ENCODE assay signal across 30 mouse cellular contexts in the genomic region with DNA sequence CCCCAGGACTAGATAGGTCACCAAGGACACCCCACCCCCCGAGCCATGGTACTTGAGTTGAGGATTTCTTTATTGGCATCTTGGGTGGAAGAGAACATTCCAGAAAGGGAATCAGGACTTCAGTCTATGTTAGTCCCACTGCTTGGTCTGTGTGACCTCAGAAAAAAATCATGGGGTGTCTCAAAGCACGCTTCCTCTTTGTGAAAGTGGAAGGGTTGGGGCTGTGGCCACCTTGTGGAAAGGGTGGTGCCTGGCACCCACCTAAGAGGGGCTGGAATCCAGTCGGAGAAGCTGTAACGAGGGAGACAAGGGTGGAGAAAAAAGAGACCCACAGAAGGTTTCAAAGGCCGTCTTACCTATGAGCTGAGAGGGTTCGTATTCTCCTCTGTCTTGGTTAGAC. TPM values are rescaled to one million over a fixed set of nuclear protein-coding genes. Genes with fewer than 3 reads are reported as not detected.
A peak's percentile ranks its signal among the peaks of the same experiment; 100 is the strongest.
DNase-seq lines count a peak whose midpoint lies in the region; ATAC-seq and TF ChIP-seq lines count a peak whose summit lies in the region.
"Had no signal": no experiment of that assay in that cellular context is flagged by ENCODE, and none has a peak within 500 bp of the region (broad histone marks: within the 10 kb centered on the region; RNA-seq: fewer than 3 reads in every experiment).

No protein-coding gene starts in this region.

- H3K4me2 ChIP-seq in forebrain, embryonic 15.5 days (replicated peaks) = no peak overlapping the region
- no peak overlapping the region for H3K4me2 ChIP-seq in forebrain, embryonic 12.5 days
- H3K4me2 ChIP-seq: embryonic facial prominence, embryonic 13.5 days; heart, embryonic 12.5 days; heart, embryonic 15.5 days; hindbrain, embryonic 14.5 days had no signal

- no peak for DNase-seq in brain, embryonic 14.5 days (ENCODE audit: low read depth)
- DNase-seq in embryo, embryonic 9.5 days (ENCODE audit: extremely low spot score) = no peak
- DNase-seq in adrenal gland, postnatal 14 days = no peak
- DNase-seq: adrenal gland, adult 2 months; adrenal gland, postnatal 25 days; cerebellum, adult 18-20 months; cerebellum, adult 9-10 months; cerebellum, postnatal 14 days; gastrocnemius, postnatal 25 days; heart, adult 18-20 months; heart, postnatal 10 days; heart, postnatal 36 days had no signal

- ATAC-seq in forebrain, embryonic 15.5 days (replicated peaks) = no peak
- no peak for ATAC-seq in forebrain, embryonic 12.5 days (ENCODE audit: low FRiP score)
- 0 out of 2 replicates have a peak, but pooled peaks have one; percentile 52 for ATAC-seq in common myeloid progenitor, adult 5-6 weeks (replicated peaks; ENCODE audit: low read depth, poor library complexity, severe bottlenecking)
- ATAC-seq: CD4-positive, CD25-positive, alpha-beta regulatory T cell, adult 4 months; inflammation-experienced regulatory T-cells, adult 6 months; intestine, embryonic 16.5 days had no signal

- H3K9me3 ChIP-seq in forebrain, embryonic 15.5 days = no peaks in the 10 kb centered on the region
- H3K9me3 ChIP-seq in forebrain, embryonic 12.5 days = no peaks in the 10 kb centered on the region
- H3K9me3 ChIP-seq: embryonic facial prominence, embryonic 10.5 days; embryonic facial prominence, embryonic 13.5 days; heart, embryonic 12.5 days; heart, embryonic 15.5 days had no signal

- H3K4me3 ChIP-seq in forebrain, embryonic 15.5 days = no peak overlapping the region
- no peak overlapping the region for H3K4me3 ChIP-seq in forebrain, embryonic 12.5 days (replicated peaks)
- H3K4me3 ChIP-seq: embryonic facial prominence, embryonic 10.5 days; embryonic facial prominence, embryonic 13.5 days; erythroblast, embryonic 14.5 days; heart, embryonic 12.5 days; heart, embryonic 15.5 days had no signal

- no peaks in the 10 kb centered on the region for H3K27me3 ChIP-seq in forebrain, embryonic 15.5 days
- H3K27me3 ChIP-seq in forebrain, embryonic 12.5 days = peaks cover 41% of the 10 kb centered on the region

- H3K4me1 ChIP-seq in forebrain, embryonic 15.5 days = peaks cover 34% of the 10 kb centered on the region
- peaks cover 39% of the 10 kb centered on the region for H3K4me1 ChIP-seq in forebrain, embryonic 12.5 days

- peak; percentile 7; the same call in 1 of the 2 replicates for TF ChIP-seq CTCF in brain, embryonic 14.5 days (IDR thresholded peaks at IDR 0.05; ENCODE audit: borderline replicate concordance, extremely low read depth, insufficient read depth, insufficient read length)

- no peak overlapping the region for H3K9ac ChIP-seq in forebrain, embryonic 15.5 days (replicated peaks)
- no peak overlapping the region for H3K9ac ChIP-seq in forebrain, embryonic 12.5 days
- H3K9ac ChIP-seq: embryonic facial prominence, embryonic 13.5 days; heart, embryonic 12.5 days; heart, embryonic 15.5 days; hindbrain, embryonic 14.5 days had no signal

- TF ChIP-seq POLR2A in brain, embryonic 14.5 days (IDR thresholded peaks at IDR 0.05; ENCODE audit: borderline replicate concordance, extremely low read depth, insufficient read depth, insufficient read length, poor library complexity, severe bottlenecking) = no peak

- WGBS in forebrain, embryonic 15.5 days = 69% methylated on average over 6 of the region's 6 CpGs
- WGBS in forebrain, embryonic 12.5 days = 70% methylated on average over 6 of the region's 6 CpGs

- no peaks in the 10 kb centered on the region for H3K36me3 ChIP-seq in forebrain, embryonic 15.5 days
- no peaks in the 10 kb centered on the region for H3K36me3 ChIP-seq in forebrain, embryonic 12.5 days (replicated peaks)
- H3K36me3 ChIP-seq: embryonic facial prominence, embryonic 10.5 days; embryonic facial prominence, embryonic 13.5 days; heart, embryonic 15.5 days had no signal

- 0 out of 2 replicates have a peak overlapping the region, but pooled peaks have one; percentile 9 for H3K27ac ChIP-seq in forebrain, embryonic 15.5 days (replicated peaks)
- H3K27ac ChIP-seq in forebrain, embryonic 12.5 days = no peak overlapping the region
- H3K27ac ChIP-seq: embryonic facial prominence, embryonic 10.5 days; embryonic facial prominence, embryonic 13.5 days; heart, embryonic 15.5 days; hindbrain, embryonic 14.5 days; hindbrain, postnatal 0 days had no signal

RNA-seq across cellular contexts. Expression of gene Gm26897, which starts 5.8 kb away (rescaled TPM):
- polyA plus RNA-seq in forebrain, embryonic 15.5 days (2015; fragmentation: Nextera tagmentation; extraction: Ambion mirVana) = not detected in 2 replicates
- polyA plus RNA-seq in forebrain, embryonic 12.5 days (2016; fragmentation: Nextera tagmentation; extraction: Ambion mirVana) = not detected in 2 replicates
- polyA plus RNA-seq in brain, embryonic 14.5 days (2012; rRNA removed) = not detected in 2 replicates
- total RNA-seq in common myeloid progenitor, adult 5-6 weeks (2017) = not detected in 2 replicates
- total RNA-seq in adrenal gland, postnatal 14 days (2021) = not detected in 2 replicates
- total RNA-seq: adrenal gland, adult 2 months; adrenal gland, postnatal 25 days; gastrocnemius, adult 8-10 months; gastrocnemius, postnatal 25 days; heart, adult 18-20 months; heart, postnatal 10 days; heart, postnatal 36 days; hindbrain, postnatal 0 days; MEL had no signal
- polyA plus RNA-seq: adrenal gland, adult 2 months; C2C12; CD4-positive, CD25-positive, alpha-beta regulatory T cell, adult 4 months; embryonic facial prominence, embryonic 10.5 days; embryonic facial prominence, embryonic 13.5 days; erythroblast, embryonic 14.5 days; gonadal fat pad, adult 2 months; heart, embryonic 12.5 days; heart, embryonic 15.5 days; hindbrain, embryonic 11.5 days; hindbrain, embryonic 14.5 days; hindbrain, postnatal 0 days; inflammation-experienced regulatory T-cells, adult 6 months; intestine, embryonic 16.5 days had no signal
